Mouse (Mus musculus): ENCODE data around the gene Nfib. TPM values are rescaled to one million over a fixed set of nuclear protein-coding genes. Genes with fewer than 3 reads are reported as not detected.

Nfib gene
- polyA plus RNA-seq, 2 experiments, result 1.7 to 2.6 TPM

DNA sequence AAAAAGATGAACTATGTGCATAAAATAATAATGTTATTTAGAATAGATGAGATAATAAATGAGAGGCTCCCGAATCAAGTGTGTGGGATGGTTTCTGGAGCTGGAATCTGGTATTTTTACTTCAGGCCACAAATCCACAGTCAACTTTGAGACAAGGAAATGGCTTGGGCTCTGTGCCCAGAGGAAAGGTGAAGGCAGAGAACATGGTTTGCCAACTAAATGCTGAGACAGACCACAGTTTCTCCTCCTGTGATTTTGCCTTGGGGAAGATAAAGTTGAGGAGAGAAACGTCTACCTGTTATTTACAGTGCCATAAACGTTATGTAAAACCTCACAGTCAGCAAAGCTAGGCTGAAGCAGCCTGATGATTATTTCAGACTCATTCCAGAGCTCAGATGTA lies 367.1 kb downstream of the Nfib start:
- Histone ChIP-seq H3K9ac (replicated peaks) (no peak overlapping the region), H3K36me3 (replicated peaks; ENCODE audit: control insufficient read depth, insufficient read depth, low read depth) (no peaks in the 10 kb centered on the region), H3K27me3 (ENCODE audit: control insufficient read depth, insufficient read depth, low read length) (no peaks in the 10 kb centered on the region), H3K9me3 (ENCODE audit: control insufficient read depth, low read length) (no peaks in the 10 kb centered on the region), H3K4me1 (replicated peaks; ENCODE audit: control insufficient read depth in 2 of 2, insufficient read depth in 2 of 2, low read length in 1 of 2) (no peaks in the 10 kb centered on the region), H3K4me3 (ENCODE audit: insufficient read depth in 1 of 2, low read depth in 2 of 2, low read length in 2 of 2) (no peak overlapping the region), H3K4me2 (ENCODE audit: low read depth) (no peak overlapping the region), H3K27ac (no peak overlapping the region)
- TF ChIP-seq CTCF (IDR thresholded peaks at IDR 0.05; ENCODE audit: low read depth) (no peak), EP300 (IDR thresholded peaks at IDR 0.05; ENCODE audit: low read depth) (no peak)
- DNase-seq (ENCODE audit: low read depth in 3 of 3, low spot score in 3 of 3), result no peak
- 35% methylated on average over 3 of the region's 3 CpGs for WGBS (ENCODE audit: insufficient replicate concordance)
- ATAC-seq (ENCODE audit: insufficient read depth), result no peak

DNA sequence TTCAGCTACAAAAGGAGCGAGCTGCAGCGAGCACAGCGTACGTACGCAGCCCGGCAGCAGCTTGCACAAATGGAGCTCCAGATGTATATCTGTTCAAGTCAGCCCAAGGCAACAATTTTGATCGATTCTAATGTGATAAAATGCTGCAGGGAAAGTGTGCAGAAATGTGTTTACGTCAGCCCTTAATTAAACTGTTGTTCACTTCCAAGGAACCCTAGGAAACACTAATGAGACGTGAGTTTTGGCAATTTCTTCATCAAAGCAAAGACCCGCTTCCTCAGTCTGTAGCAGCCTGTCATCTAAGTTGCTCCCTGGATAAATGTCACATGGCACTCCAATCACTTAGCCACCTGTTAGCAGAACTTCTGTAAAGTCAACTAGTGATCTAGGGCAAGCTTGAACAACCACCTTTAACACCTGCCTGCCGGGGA lies 368.6 kb downstream of the Nfib start:
- Histone ChIP-seq H3K4me2 (ENCODE audit: low read depth) (no peak overlapping the region), H3K27me3 (ENCODE audit: control insufficient read depth, insufficient read depth, low read length) (no peaks in the 10 kb centered on the region), H3K27ac (no peak overlapping the region), H3K4me3 (ENCODE audit: insufficient read depth in 1 of 2, low read depth in 2 of 2, low read length in 2 of 2) (no peak overlapping the region), H3K9ac (replicated peaks) (no peak overlapping the region), H3K9me3 (ENCODE audit: control insufficient read depth, low read length) (no peaks in the 10 kb centered on the region), H3K36me3 (replicated peaks; ENCODE audit: control insufficient read depth, insufficient read depth, low read depth) (no peaks in the 10 kb centered on the region), H3K4me1 (replicated peaks; ENCODE audit: control insufficient read depth in 2 of 2, insufficient read depth in 2 of 2, low read length in 1 of 2) (no peaks in the 10 kb centered on the region)
- DNase-seq (ENCODE audit: low read depth in 3 of 3, low spot score in 3 of 3) (no peak), ATAC-seq (ENCODE audit: insufficient read depth) (no peak)
- TF ChIP-seq CTCF (IDR thresholded peaks at IDR 0.05; ENCODE audit: low read depth), result no peak
- TF ChIP-seq EP300 (IDR thresholded peaks at IDR 0.05; ENCODE audit: low read depth), result no peak
- WGBS (ENCODE audit: insufficient replicate concordance), result 67% methylated on average over 11 of the region's 11 CpGs

DNA sequence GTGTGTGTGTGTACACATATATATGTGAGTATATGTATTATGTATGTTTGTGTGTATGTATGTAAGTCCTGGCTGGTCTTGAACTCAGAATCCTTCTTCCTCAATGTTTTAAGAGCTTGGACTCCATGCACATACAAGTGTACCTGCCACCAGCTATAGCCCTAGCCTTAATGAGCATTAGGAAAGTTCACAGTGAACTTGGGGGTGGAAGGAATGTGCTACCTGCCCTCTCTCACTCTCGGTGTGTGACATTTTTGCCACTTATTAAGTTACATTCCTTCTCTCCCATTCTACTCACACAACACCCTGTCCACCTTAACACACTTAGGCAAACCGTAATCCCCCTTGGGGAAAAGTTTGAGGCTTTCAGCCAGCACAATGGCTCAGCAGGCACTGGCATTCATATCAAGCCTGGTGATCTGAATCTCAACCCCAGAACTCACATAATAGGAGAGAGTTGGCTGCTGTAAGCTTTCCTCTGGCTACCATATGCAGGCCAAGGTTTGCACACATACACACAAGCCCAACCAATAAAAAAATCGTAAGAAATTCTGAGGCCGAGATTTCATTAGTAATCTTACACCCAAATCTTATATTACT lies 370.2 kb downstream of the Nfib start:
- TF ChIP-seq EP300 (IDR thresholded peaks at IDR 0.05; ENCODE audit: low read depth), result no peak
- TF ChIP-seq CTCF (IDR thresholded peaks at IDR 0.05; ENCODE audit: low read depth), result no peak
- no peak overlapping the region for H3K27ac ChIP-seq
- 72% methylated on average over 4 of the region's 4 CpGs for WGBS (ENCODE audit: insufficient replicate concordance)
- H3K4me2 ChIP-seq (ENCODE audit: low read depth), result no peak overlapping the region
- ATAC-seq (ENCODE audit: insufficient read depth) (no peak), DNase-seq (ENCODE audit: low read depth in 3 of 3, low spot score in 3 of 3) (no peak)
- H3K4me1 ChIP-seq (replicated peaks; ENCODE audit: control insufficient read depth in 2 of 2, insufficient read depth in 2 of 2, low read length in 1 of 2), result no peaks in the 10 kb centered on the region
- no peaks in the 10 kb centered on the region for H3K9me3 ChIP-seq (ENCODE audit: control insufficient read depth, low read length)
- H3K27me3 ChIP-seq (ENCODE audit: control insufficient read depth, insufficient read depth, low read length), result no peaks in the 10 kb centered on the region
- H3K4me3 ChIP-seq (ENCODE audit: insufficient read depth in 1 of 2, low read depth in 2 of 2, low read length in 2 of 2), result no peak overlapping the region
- H3K36me3 ChIP-seq (replicated peaks; ENCODE audit: control insufficient read depth, insufficient read depth, low read depth), result no peaks in the 10 kb centered on the region
- H3K9ac ChIP-seq (replicated peaks), result no peak overlapping the region

DNA sequence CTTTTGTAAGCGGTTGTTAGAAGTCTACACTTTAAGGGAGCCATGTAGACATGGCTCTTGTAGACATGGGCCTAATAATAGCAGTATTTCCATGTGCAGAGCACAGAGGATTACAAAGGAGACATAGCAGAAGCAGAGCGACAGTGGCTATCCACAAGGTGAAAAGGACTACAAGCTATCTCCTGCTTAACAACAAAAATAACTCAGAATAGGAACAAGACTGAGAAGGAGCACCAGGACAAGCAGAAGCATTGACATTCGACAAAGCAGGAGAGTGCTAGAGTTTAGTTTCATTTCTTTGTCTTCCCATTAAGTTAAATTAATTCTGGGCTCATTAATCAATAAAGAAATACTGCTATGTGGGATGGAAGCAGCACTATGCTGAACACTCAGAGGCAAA lies 372.1 kb downstream of the Nfib start:
- WGBS (ENCODE audit: insufficient replicate concordance), result 65% methylated on average over 3 of the region's 3 CpGs
- no peak overlapping the region for H3K27ac ChIP-seq
- H3K4me2 ChIP-seq (ENCODE audit: low read depth), result no peak overlapping the region
- DNase-seq (ENCODE audit: low read depth in 3 of 3, low spot score in 3 of 3) (no peak), ATAC-seq (ENCODE audit: insufficient read depth) (no peak)
- H3K9ac ChIP-seq (replicated peaks), result no peak overlapping the region
- no peaks in the 10 kb centered on the region for H3K4me1 ChIP-seq (replicated peaks; ENCODE audit: control insufficient read depth in 2 of 2, insufficient read depth in 2 of 2, low read length in 1 of 2)
- TF ChIP-seq EP300 (IDR thresholded peaks at IDR 0.05; ENCODE audit: low read depth) (no peak), CTCF (IDR thresholded peaks at IDR 0.05; ENCODE audit: low read depth) (no peak)
- H3K36me3 ChIP-seq (replicated peaks; ENCODE audit: control insufficient read depth, insufficient read depth, low read depth), result no peaks in the 10 kb centered on the region
- H3K9me3 ChIP-seq (ENCODE audit: control insufficient read depth, low read length), result no peaks in the 10 kb centered on the region
- no peaks in the 10 kb centered on the region for H3K27me3 ChIP-seq (ENCODE audit: control insufficient read depth, insufficient read depth, low read length)
- H3K4me3 ChIP-seq (ENCODE audit: insufficient read depth in 1 of 2, low read depth in 2 of 2, low read length in 2 of 2), result no peak overlapping the region

DNA sequence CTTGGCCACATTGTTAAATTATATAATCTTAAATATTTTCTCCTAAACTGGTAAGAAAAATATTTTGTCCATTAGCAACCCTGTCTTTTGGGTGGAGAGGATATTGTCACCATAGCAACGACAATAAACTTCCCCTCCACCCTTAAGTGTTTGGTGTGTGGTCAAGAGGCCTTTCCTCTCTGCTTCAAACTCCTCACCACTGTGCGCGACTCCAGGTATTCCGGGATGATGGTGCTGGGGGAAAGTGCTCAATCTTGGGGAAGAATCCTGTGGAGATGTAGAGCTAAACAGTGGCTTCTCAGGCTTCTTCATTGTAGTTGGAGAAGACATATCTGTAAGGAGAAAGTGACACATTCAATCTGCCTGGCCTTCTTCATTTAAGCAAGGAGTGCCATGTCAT lies 375.5 kb downstream of the Nfib start:
- no peak for ATAC-seq (ENCODE audit: insufficient read depth)
- no peak overlapping the region for H3K27ac ChIP-seq
- DNase-seq (ENCODE audit: low read depth in 3 of 3, low spot score in 3 of 3), result no peak
- H3K4me3 ChIP-seq (ENCODE audit: insufficient read depth in 1 of 2, low read depth in 2 of 2, low read length in 2 of 2), result no peak overlapping the region
- no peak overlapping the region for H3K4me2 ChIP-seq (ENCODE audit: low read depth)
- TF ChIP-seq CTCF (IDR thresholded peaks at IDR 0.05; ENCODE audit: low read depth) (no peak), EP300 (IDR thresholded peaks at IDR 0.05; ENCODE audit: low read depth) (no peak)
- H3K36me3 ChIP-seq (replicated peaks; ENCODE audit: control insufficient read depth, insufficient read depth, low read depth), result no peaks in the 10 kb centered on the region
- no peaks in the 10 kb centered on the region for H3K9me3 ChIP-seq (ENCODE audit: control insufficient read depth, low read length)
- 54% methylated on average over 4 of the region's 4 CpGs for WGBS (ENCODE audit: insufficient replicate concordance)
- no peak overlapping the region for H3K9ac ChIP-seq (replicated peaks)
- no peaks in the 10 kb centered on the region for H3K4me1 ChIP-seq (replicated peaks; ENCODE audit: control insufficient read depth in 2 of 2, insufficient read depth in 2 of 2, low read length in 1 of 2)
- no peaks in the 10 kb centered on the region for H3K27me3 ChIP-seq (ENCODE audit: control insufficient read depth, insufficient read depth, low read length)

All from liver, embryonic 14.5 days (tissue).